Mouse (Mus musculus) adrenal gland, postnatal 10 days (tissue): ENCODE results near the gene Lad1. TPM values are rescaled to one million over a fixed set of nuclear protein-coding genes. Genes with fewer than 3 reads are reported as not detected.

Source experiments
- DNase-seq: peaks from one replicate; pipeline ENCODE4 v3.0.0; 2021; ENCODE audit warnings: mixed read lengths
- long read RNA-seq, 2 experiments: library from polyadenylated mRNA; stranded (forward); transcript quantifications; one replicate each; pipeline ENCODE4 v2.0.0; 2021
- total RNA-seq, 2 experiments: library from RNA; stranded (reverse); gene quantifications; 2 replicates each; pipeline ENCODE4 v1.2.3; 2021

Gene Lad1
- under 1 TPM; 0.21 TPM for total RNA-seq
- long read RNA-seq, experiment 1 = 0 reads
- long read RNA-seq, experiment 2, transcript Lad1-201 (10 exons, 2,993 nt) = major isoform, 8 of 9 reads
- long read RNA-seq, experiment 2, partial matches to known transcripts = 1 of 9 reads
- long read RNA-seq, experiment 2, other reads (novel, unspliced or antisense) = 0 of 9 reads

DNA sequence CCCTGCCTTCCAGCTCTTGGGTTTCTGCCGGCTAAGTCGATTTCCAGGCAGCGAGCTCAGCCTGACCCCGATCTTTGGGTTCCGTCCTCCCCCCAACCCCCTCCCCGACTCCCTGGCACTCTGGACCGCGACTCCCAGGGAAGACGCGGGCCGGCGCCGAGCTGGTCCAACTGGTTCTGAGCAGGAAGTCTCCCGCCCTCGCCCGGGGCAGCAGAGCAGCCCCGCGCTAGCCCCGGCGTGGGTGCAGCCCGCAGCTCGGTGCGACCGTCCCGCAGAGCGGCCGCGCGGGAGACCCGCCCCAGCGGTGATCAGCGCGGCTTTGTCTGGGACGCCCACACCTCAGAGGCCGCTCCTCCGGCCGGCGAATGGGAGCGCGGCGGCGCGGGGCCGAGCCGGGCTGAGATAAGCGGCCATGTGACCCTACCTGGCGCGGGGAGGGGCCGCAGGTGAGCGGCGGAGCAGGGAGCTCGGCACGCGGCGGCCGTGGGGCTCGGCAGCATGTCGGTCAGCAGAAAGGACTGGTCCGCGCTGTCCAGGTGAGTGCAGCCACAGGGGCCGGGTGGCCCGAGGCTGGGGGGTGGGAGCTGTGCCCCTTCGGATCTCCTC lies at the start of gene Lad1:
Gene Lad1, plus strand, starts transcription at position 118 of the 606 bp plus-strand sequence.
- DNase-seq = no peak

DNA sequence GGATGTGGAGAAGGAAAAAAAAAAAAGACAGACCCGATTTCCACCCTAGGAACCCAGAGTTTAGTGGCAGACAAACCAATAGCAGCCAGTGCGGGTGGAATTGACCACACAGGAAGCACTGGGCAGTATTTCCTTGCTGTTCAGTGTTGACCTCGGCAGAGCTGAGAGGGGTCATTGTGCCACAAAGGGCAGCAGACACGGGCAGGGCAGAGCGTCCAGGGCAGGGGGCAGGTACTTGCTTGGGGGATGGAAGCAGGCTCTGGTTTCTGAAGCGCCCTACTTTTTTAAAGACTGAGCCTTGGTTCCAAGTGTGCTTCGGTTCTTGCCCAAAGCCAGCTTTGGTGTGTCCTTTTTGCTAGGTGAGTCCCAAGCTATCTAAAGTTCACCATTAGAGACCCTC lies 48.2 kb upstream of the Lad1 start:
- DNase-seq = no peak

DNA sequence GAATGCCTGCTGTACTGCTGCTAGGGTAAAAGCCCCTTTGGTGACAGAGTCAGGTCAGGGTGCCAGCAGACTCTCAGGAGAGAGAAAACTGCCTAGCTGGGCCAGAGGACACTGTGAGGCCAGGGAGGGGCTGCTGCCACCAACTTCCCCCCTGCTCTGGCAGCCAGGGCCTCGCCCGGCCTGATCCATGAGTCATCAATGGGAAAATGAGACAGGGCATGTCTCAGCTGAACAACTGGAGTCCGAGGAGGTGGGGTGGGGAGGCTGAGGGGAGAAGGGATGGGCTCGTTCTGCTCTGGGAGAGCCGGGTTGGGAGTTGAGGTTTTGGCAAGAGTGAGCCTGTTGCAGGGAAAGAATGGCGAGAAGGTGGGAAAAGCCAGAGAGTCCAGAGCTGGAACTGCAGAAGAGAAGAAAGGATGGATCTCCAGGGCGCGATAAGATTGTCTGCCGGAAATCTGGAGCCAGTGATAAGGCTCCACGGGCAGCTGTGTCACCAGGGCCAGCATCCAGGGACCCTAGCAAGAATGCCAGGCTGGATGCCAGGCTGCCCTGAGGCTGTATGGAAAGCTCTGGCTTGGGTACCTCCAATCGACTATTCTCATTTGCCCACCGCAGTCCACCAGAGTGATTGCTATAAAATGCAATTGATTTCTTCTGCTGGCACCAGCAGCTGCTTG lies 47.4 kb upstream of the Lad1 start:
- peak; percentile 74 for DNase-seq

DNA sequence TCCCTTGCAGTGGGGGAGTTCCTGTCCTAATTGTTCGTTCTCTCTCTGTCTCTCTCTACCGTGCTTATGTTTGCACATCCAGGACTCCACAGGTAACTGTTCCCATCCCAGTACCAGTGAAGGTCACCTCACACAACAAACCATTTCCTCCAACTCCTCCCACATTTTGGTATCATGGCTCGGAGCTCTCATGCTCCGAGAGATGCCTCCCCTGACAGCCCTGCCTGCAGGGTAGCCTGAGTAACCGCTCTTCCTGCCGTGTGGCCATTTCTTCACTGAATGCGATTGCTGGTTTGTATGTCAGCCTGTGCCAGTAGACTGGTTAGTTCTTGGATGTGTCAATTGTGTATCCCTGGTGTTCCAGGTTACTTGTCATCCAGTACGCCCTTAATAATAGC lies 46.8 kb upstream of the Lad1 start:
- no peak for DNase-seq

DNA sequence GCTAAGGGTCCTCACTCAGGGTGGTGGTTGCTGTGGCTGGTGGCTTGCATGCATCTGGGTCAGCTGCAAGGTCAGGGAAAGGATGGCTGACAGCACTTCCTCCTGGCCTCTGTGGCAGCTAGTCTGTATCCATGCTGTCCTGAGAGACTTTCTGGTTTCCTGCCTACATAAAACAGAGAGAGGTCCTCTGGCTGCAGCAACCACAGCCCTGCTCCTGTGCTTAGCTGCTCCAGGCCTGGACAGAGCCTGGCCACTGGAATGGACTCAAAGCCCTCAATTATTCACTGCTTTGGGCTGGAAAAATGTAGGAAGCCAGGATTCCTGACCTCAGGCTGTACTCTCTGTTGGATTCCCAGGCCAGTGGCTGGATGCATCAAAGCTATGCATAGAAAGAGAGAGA lies 41.8 kb upstream of the Lad1 start:
- DNase-seq = no peak

DNA sequence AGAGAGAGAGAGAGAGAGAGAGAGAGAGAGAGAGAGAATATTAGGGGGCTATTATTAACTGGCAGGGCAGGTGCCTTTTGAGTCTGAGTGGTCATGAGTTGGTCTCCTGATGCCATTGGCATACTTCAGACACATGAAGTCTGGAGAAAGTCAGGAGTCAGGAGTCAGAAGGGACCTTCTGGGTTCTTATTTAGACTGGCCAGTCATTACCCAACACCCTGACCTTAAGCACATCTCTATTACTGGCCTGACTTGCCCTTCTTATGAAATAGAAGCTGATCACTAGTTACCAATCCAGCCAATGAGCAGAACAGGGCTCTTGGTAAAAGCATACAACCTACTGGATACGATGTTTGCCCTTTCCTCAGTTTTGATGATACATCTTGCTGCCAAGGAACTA lies 41.4 kb upstream of the Lad1 start:
- no peak for DNase-seq

DNA sequence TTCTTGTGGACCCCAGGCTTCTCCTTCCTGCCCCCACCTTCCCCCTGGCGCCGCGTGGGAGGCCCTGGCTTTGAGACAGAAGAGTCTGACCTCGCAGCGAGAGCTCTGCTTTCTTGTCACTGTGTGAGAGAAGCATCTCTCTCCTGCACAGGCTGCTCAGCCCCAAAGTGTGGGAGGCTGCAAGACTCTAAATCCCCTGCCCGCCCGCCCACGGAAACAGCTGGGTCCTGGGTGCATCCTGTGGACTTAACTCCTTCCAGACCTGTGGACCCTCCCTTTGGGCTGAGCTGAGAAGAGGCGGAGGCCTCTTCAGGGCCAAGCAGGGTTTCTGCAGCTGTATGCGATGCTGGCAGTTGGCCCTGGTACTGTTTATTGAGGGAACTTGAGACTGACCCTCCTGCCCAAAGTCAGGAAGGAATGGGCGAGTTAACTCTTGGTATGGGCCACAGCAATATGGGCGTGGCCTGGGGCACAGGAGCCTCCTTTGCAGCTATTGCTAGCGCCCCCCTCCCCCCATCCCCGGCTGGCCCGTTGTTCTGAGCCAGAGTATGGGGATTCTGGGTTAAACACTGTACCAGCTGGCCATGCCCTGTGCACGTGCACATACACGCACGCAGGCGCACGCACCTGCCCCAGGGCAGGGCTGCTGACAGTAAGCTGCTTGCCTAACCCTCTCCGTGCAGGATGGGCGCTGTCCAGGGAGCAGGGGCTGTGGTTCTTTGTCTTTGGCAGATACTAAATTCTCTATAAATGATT lies 39.4 kb upstream of the Lad1 start, which contains the start of gene Tnni1:
Gene Tnni1, plus strand, starts transcription at position 655 of the 756 bp plus-strand sequence.
- no peak for DNase-seq

DNA sequence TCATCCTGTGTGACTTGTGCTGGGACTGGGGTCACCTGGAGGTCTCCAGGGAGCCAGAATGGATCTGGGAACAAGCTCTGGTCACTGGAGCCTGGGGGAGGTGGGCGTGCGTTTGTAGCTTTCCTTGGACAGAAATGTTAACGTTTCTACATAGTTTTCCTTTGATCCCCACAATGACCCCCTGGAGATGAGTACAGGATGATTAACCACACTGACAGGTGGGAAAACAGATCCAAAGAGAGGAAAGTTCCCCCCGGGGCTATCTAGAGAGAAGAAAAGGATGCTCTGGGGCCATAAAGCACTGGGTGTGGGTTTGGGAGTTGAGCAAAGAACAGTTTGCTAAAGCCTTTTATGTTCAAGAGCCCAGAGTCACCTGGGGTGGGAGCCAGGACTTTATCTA lies 37.7 kb upstream of the Lad1 start:
- no peak for DNase-seq

DNA sequence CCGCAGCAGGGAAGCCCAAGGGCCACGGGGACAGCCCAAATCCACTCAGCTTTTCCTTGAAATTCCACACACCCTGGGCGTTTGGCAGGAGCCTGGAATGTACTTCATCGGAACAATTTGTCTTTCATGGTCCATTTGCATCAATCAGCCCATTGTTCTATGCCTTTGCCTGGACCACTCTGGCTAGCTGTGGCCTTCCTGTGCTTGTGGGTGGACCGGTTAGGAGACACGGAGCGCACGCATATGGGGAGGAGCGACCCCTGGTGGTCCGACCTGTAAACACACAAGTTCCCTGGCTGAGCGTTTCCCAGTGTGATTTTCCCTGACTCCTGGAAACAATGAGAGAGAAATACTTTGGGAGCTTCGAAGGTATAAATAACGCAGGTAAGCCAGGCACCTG lies 37.2 kb upstream of the Lad1 start:
- peak; percentile 87 for DNase-seq

DNA sequence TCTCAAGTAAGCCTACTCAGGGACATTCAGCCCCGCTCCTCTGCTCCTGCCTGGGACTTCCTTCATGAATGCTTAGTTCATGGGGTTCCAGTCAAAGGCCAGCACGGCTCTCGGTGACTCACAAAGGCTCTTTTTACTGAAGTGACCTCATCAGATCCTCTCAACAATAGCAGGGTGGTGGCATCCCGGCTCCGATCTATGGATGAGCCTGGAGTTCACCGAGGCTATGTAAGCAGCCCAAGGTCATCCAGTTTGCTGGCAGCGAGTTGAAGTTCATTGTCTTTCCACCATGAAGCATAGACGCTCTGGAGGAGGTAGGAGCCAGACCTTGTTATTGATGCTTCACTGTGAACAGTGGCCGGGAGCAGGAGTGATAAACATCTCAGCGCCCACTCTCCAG lies 35.6 kb upstream of the Lad1 start:
- no peak for DNase-seq

DNA sequence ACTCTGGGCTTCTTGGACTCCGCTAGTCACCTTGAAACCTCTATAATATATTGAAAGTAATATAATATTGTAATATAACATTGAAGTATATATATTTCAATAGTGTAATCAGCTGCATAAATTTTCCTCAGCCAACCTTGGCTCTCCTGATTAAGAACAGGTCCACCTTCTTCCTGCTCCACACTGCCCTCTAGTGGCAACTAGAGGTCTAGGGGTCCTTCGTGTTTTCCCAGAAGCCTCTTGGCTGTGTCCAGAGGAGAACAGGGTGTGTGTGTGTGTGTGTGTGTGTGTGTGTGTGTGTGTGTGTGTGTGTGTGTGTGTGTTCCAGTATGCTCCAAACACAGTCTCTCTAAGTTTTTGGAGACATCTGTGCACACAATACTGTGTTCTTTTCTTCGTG lies 30.6 kb upstream of the Lad1 start:
- peak; percentile 85 for DNase-seq

DNA sequence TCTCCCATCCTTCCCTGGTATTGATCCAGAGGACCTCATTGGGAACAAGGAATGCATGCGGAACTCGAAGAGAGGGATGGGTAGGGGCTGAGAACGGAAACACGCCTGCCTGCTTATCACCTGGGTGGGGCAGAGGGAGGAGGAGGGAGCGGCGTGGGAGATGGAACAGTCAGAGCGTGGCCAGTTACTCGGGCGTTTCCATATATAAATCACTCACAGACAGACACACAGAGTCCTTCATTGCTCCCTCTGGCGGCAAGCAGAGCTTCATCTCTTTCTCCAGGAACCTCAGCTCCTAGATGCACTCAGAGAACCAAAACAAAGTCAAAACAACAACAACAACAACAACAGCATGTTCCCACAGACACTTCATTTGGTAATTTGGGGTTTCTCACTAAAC lies 29.7 kb upstream of the Lad1 start:
- peak; percentile 44 for DNase-seq

DNA sequence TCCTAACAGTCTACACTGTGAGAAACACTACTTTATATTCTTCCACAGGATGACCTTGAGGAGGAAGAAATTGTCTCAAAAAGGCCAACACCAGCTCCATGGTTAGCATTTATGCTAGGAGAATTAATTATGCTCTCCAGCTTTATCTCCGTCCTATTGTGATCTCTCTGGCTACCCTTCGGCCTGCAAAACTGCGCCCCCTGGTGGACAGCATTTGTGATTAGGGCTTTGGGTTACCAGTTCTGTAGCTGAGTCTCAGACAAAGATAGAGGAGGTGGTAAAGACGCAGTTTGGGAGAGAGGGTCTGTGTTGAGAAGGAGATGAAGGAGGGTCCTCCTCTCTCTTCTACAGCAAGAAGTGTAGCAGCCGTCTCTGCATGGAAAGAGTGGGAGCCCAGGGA lies 28.6 kb upstream of the Lad1 start:
- DNase-seq = peak; percentile 88

DNA sequence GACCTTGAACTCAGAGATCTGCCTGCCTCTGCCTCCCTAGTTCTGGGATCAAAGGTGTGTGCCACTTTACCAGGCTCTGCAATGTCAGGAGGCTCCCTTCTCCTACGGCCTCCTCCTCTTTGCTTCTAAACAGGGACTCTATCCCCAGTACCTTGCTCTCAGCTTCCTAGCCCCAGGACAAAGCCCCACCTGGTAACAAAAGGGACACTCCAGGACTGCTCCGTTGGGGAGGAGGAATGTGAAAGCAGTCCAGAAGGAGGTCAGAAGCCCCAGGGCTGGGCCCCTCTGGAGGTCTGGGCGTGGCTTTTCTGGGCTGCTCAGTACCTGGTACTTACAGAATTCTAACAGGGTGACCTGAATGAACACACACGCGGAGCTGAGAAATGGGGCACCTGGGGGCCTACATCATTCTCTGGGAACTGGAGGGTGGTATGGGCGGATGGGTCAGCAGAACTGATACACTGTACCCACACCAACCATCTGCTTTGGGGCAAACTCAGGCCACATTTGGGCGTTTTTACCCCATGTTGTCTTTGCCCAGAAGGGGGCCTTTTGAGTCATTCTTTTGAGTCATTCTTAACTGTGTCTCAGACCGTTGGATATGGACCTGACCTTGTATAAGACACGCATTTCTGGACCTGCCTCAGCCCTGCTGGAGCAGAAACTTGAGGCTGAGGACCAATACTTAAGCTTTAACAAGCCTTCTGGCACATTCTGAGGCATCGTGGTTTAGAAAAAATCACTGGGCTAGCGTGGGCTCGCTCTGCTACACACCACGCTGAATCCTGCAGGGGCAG lies 26.1 kb upstream of the Lad1 start:
- no peak for DNase-seq

DNA sequence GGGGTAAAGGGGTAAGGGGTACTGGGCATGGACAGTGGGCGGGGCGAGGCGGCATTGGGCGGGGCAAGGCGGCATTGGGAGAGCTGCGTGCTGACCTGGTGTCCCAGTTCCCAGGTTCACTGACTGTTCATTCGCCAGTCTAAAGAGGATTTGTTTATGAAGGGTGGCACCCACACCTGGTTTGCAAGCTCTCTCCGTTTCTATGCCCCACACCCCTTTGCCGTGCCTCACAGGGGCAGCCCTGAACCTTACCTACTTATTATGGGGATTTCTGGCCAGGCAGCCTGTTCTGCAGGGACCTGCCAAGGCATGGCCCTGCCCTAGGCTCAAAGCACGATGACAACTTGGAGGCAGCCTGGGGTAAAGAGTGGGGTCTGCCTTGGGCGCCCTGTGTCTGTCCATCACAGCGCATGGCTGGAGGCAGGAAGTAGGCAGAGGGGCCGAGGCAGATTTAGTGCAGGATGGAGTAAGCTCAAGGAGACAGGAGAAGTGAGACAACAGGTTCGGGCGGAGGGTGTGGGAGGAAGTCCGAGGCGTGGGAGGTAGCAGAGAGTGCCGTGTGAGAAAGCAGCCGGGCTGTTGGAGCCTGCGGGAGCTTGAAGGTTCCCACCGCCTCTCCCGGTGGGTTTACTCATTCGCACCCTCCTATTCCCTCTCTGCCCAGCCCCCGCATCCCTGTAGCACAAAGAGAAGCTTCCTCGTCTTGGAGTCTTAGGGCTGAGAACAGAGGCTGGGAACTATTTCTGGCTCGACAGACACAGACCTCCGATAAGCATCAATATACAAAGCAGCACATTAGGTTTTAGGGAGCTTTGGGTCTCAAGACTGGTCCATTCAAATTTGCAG lies 24.8 kb upstream of the Lad1 start:
- no peak for DNase-seq

DNA sequence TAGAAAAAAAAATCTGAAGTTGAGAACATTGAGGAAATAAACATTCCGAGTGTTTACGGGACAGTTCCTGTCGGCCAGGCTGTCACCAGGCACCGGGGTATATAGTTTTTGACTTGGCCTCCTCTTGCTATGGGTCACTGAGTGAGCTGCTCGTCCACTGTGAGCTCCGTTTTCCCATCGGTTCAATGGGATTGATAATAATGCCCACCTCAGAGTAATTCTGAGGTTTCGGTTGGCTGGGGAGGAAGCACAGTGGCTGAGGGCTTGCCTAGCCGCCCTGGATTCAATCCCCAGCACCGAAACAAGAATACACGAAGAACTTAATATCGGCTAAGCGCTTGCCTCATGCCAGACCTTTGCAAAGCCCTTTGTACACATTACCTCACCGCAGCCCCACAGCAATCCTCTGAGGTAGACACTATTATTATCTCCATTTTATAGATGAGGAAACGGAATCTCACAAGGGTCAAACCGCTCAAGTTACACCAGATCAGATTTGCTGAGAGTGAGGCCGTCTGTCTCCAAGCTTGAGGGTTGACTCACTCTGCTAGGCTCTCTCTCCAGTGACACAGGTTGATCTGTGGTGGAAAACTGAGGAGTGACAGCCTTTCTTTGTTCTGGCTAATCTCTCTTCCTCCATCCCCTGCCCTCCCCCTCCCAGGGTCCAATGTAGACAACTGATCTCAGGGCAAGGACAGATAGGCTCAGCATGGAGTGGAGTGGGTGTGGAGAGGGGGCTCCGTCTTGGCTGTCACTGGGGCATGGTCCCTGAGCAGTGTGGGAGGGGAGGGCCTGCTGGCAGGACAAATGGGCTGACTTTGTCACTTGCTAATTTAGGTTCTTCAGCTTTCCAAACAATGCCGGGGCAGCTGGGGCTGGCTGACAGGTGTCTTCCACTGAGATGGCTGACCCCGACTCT lies 23.9 kb upstream of the Lad1 start:
- DNase-seq = no peak

DNA sequence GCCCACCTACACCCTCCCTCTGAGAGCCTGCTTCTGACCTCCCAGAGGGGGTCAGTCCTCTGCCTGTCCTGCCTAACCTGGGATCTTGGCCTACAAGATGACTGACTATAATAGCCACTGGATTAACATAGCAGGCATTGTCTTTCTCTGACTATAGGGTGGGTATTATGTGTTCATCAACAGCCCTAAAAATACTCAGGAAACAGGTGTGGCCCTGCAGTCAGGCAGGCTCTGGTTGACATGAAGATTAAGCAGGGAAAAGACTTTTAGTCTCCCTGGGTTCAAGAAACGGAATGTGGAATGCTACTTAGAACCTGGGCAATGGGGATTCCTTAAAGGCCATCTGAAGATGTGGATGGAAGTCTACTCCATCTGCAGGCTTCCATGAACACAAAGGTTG lies 19.9 kb upstream of the Lad1 start:
- DNase-seq = no peak

DNA sequence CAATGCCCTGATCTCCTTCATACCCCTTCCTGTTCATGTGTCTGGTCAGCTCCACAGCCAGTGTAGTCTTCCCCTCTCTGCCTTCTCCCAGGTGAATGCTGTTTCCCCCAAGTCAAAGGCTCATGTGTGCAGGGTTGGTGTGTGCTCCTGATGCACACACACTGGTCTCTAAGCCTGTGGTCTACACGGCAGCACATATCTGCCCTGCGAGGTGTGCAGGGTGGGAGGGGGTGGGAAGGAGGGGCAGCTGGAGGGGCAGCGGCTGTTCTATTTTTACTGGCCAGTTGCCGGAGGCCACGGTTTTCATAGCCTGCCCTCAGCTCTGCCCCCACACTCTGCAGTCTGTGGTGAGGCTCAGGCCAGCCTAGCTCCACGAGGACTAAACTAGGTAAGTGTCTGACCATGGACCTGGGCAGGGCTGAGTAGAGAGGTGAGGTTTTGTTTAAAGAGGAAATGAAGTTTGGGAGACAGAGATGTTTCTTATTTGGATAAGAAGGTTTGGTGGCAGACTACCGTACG lies 19.2 kb upstream of the Lad1 start:
- DNase-seq = no peak

DNA sequence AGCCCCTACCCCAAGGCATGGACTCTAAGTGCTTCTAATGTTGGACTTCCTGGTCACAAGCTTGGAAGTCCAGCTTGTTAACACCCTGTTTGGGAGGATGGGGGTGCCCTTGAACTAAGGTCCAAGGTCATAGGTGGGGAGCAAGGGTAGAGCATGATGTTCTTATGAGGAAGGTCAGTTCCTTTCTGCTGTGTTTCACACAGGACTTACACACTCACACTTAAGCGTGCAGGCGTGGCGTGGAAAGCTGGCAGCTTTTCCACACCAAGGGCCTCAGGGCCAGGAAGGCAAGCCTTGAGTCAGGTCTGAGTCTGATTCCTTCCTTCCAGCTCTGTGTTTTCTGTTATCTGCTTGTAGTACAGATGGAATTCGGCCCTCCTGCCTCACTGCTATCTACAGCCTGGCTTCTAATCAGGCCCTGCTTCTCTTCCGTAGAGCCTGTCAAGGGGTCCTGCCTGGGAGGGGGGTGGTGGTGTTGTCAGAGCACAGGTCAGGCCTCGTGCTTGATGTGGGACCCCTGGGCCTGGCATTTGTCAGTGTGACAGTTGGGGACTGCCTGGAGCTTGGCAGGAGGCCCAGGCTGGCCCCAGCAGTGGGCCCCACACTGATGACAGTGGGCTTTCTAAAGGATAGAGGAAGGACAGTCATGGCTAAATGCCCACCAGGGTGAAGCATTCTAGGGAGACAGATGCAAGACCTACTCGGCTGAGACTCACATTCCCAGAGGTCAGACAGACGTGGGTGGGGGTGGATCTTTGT lies 18.0 kb upstream of the Lad1 start:
- no peak for DNase-seq
